Mouse (Mus musculus) liver (tissue): ENCODE results near the gene Zfp383.
"Not testable (repeated sequence)": the region's sequence is repeated elsewhere in the genome, so short reads cannot be mapped to it uniquely, and the experiment has no call there.

Experiments
- DNase-seq: peaks from one replicate; pipeline ENCODE4 v3.0.0-alpha.2; 2020; ENCODE audit warnings: mixed read lengths

Zfp383 gene

GRCm38 (mm10) chr7:29908130-29908950 is at the start of gene Zfp383:
Gene Zfp383 (plus strand): TSS chr7:29908223.
- DNase-seq: peak; percentile 74

GRCm38 (mm10) chr7:29859532-29860517 is 48.2 kb upstream of the Zfp383 start, which contains the start of gene Zfp420:
Gene Zfp420 (plus strand): TSS chr7:29859979.
- peak; percentile 82 for DNase-seq

GRCm38 (mm10) chr7:29861660-29862059 is 46.4 kb upstream of the Zfp383 start:
- DNase-seq: no peak

GRCm38 (mm10) chr7:29874256-29874655 is 33.8 kb upstream of the Zfp383 start:
- DNase-seq: no peak

GRCm38 (mm10) chr7:29877561-29877960 is 30.5 kb upstream of the Zfp383 start:
- DNase-seq: not testable (repeated sequence)

- DNase-seq: no peak
These were observed 28.0 kb upstream of the Zfp383 start for GRCm38 (mm10) chr7:29880056-29880455.

- DNase-seq: no peak
These were observed 27.1 kb upstream of the Zfp383 start for GRCm38 (mm10) chr7:29880916-29881315.

GRCm38 (mm10) chr7:29890501-29890900 is 17.5 kb upstream of the Zfp383 start:
- no peak for DNase-seq

GRCm38 (mm10) chr7:29892756-29893155 is 15.3 kb upstream of the Zfp383 start:
- DNase-seq: no peak

- no peak for DNase-seq
These were observed 9.7 kb upstream of the Zfp383 start for GRCm38 (mm10) chr7:29898351-29898750.

- no peak for DNase-seq
These were observed 3.9 kb upstream of the Zfp383 start for GRCm38 (mm10) chr7:29904101-29904500.

- DNase-seq: peak; percentile 86
These were observed 1.9 kb upstream of the Zfp383 start, which contains the start of gene Zfp27 for GRCm38 (mm10) chr7:29905966-29906681. Gene Zfp27 (minus strand): TSS chr7:29906572.

GRCm38 (mm10) chr7:29906682-29907058 is 1.4 kb upstream of the Zfp383 start:
- DNase-seq: no peak

GRCm38 (mm10) chr7:29907206-29907605 is 817 bp upstream of the Zfp383 start:
- no peak for DNase-seq

GRCm38 (mm10) chr7:29910252-29910651 is 2.2 kb downstream of the Zfp383 start:
- no peak for DNase-seq

GRCm38 (mm10) chr7:29912172-29912571 is 4.1 kb downstream of the Zfp383 start:
- no peak for DNase-seq

- DNase-seq: no peak
These were observed 9.5 kb downstream of the Zfp383 start for GRCm38 (mm10) chr7:29917371-29918061.

GRCm38 (mm10) chr7:29918062-29918453 is 10.0 kb downstream of the Zfp383 start:
- no peak for DNase-seq

- no peak for DNase-seq
These were observed 13.5 kb downstream of the Zfp383 start for GRCm38 (mm10) chr7:29921439-29922093.

GRCm38 (mm10) chr7:29922780-29923179 is 14.8 kb downstream of the Zfp383 start:
- DNase-seq: no peak

GRCm38 (mm10) chr7:29938856-29939255 is 30.8 kb downstream of the Zfp383 start:
- DNase-seq: no peak

GRCm38 (mm10) chr7:29941027-29941426 is 33.0 kb downstream of the Zfp383 start:
- DNase-seq: no peak
